Mouse (Mus musculus): Measurements from ENCODE around the gene Slc13a5. TPM values are rescaled to one million over a fixed set of nuclear protein-coding genes. Genes with fewer than 3 reads are reported as not detected.

The Slc13a5 gene
- polyA plus RNA-seq, 1 experiment from 2014 or later = 0.35 TPM

Other genes starting within 250 kb of the Slc13a5 start
- gene Aipl1, start 229.7 kb downstream of the Slc13a5 start, polyA plus RNA-seq (2015; fragmentation: Nextera tagmentation; extraction: Ambion mirVana) = 0.44 and 0.64 TPM in 2 replicates
- gene Pimreg, start 225.2 kb downstream of the Slc13a5 start, polyA plus RNA-seq (2015; fragmentation: Nextera tagmentation; extraction: Ambion mirVana) = 133 and 138 TPM in 2 replicates
- gene Pitpnm3, start 131.4 kb downstream of the Slc13a5 start, polyA plus RNA-seq (2015; fragmentation: Nextera tagmentation; extraction: Ambion mirVana) = 2.3 and 2.9 TPM in 2 replicates
- 0.11 and 0.16 TPM in 2 replicates for gene Gm43951, start 60.4 kb downstream of the Slc13a5 start, polyA plus RNA-seq (2015; fragmentation: Nextera tagmentation; extraction: Ambion mirVana)
- 16.1 and 17.0 TPM in 2 replicates for gene 4933427D14Rik, start 59.8 kb downstream of the Slc13a5 start, polyA plus RNA-seq (2015; fragmentation: Nextera tagmentation; extraction: Ambion mirVana)
- gene Txndc17, start 59.7 kb downstream of the Slc13a5 start, polyA plus RNA-seq (2015; fragmentation: Nextera tagmentation; extraction: Ambion mirVana) = 178 TPM in 2 replicates
- gene Med31, start 51.6 kb downstream of the Slc13a5 start, polyA plus RNA-seq (2015; fragmentation: Nextera tagmentation; extraction: Ambion mirVana) = 48.1 and 51.4 TPM in 2 replicates
- gene Xaf1, start 34.4 kb upstream of the Slc13a5 start, polyA plus RNA-seq (2015; fragmentation: Nextera tagmentation; extraction: Ambion mirVana) = 7.3 and 7.4 TPM in 2 replicates
- gene Fbxo39, start 47.2 kb upstream of the Slc13a5 start, polyA plus RNA-seq (2015; fragmentation: Nextera tagmentation; extraction: Ambion mirVana) = not detected in 2 replicates
- 17.8 and 22.4 TPM in 2 replicates for gene Tekt1, start 95.2 kb upstream of the Slc13a5 start, polyA plus RNA-seq (2015; fragmentation: Nextera tagmentation; extraction: Ambion mirVana)
- gene Smtnl2, start 144.5 kb upstream of the Slc13a5 start, polyA plus RNA-seq (2015; fragmentation: Nextera tagmentation; extraction: Ambion mirVana) = 133 and 136 TPM in 2 replicates
- 0.19 TPM in 1 of 2 replicates, not detected in the other for gene Ggt6, start 168.3 kb upstream of the Slc13a5 start, polyA plus RNA-seq (2015; fragmentation: Nextera tagmentation; extraction: Ambion mirVana)
- gene Mybbp1a, start 174.1 kb upstream of the Slc13a5 start, polyA plus RNA-seq (2015; fragmentation: Nextera tagmentation; extraction: Ambion mirVana) = 106 and 126 TPM in 2 replicates
- 3.1 and 3.2 TPM in 2 replicates for gene Spns2, start 222.7 kb upstream of the Slc13a5 start, polyA plus RNA-seq (2015; fragmentation: Nextera tagmentation; extraction: Ambion mirVana)